Mouse (Mus musculus) CH12.LX (cell line): ENCODE data around the gene Gm20388. TPM values are rescaled to one million over a fixed set of nuclear protein-coding genes. Genes with fewer than 3 reads are reported as not detected.
A peak's percentile ranks its signal among the peaks of the same experiment; 100 is the strongest.

Experiments
- DNase-seq: peaks from one replicate; pipeline ENCODE4 v3.0.0-alpha.2; 2013; ENCODE audit errors: extremely low read depth
- H3K27ac ChIP-seq: 2 replicates; pipeline ENCODE4 v1.5.1; 2012; ENCODE audit warnings: low read depth, mild to moderate bottlenecking, control low read depth, moderate library complexity; ENCODE audit not compliant: insufficient read depth
- H3K27me3 ChIP-seq: replicated peaks from 2 replicates; pipeline ENCODE3; 2012; ENCODE audit warnings: inconsistent platforms
- H3K36me3 ChIP-seq, 2 experiments: replicated peaks in 1 of 2; 2 replicates each; pipeline versions ENCODE3 to v1.6.1; 2012; ENCODE audit warnings: inconsistent platforms in 1 of 2, low read length in 1 of 2, mild to moderate bottlenecking in 1 of 2, mixed read lengths in 1 of 2, moderate library complexity in 1 of 2; ENCODE audit not compliant: control insufficient read depth in 1 of 2, insufficient read depth in 1 of 2
- H3K4me1 ChIP-seq, 2 experiments: 2 replicates each; pipeline ENCODE4 v1.6.1; 2012; ENCODE audit warnings: inconsistent platforms in 1 of 2, moderate library complexity in 1 of 2; ENCODE audit not compliant: insufficient read depth in 2 of 2, control insufficient read depth in 1 of 2
- H3K4me2 ChIP-seq: 2 replicates; pipeline ENCODE4 v1.6.1; 2012; ENCODE audit warnings: low read depth, mild to moderate bottlenecking, control low read depth; ENCODE audit not compliant: poor library complexity, insufficient read depth, severe bottlenecking
- H3K4me3 ChIP-seq, 3 experiments: fragments of 150-350 bp in 1 of 3; sonication (generic) in 1 of 3; replicated peaks in 1 of 3; 2 replicates each; pipeline versions ENCODE3 to v1.5.1; 2011 to 2012; ENCODE audit warnings: low read depth in 2 of 3, low read length in 2 of 3, mild to moderate bottlenecking in 2 of 3, moderate library complexity in 2 of 3, control low read depth in 1 of 3, improper control_type of control experiment in 1 of 3, inconsistent platforms in 1 of 3, mixed read lengths in 1 of 3; ENCODE audit not compliant: poor library complexity in 1 of 3
- H3K79me2 ChIP-seq: replicated peaks from 2 replicates; pipeline ENCODE4 v1.6.1; 2012; ENCODE audit warnings: mild to moderate bottlenecking, moderate library complexity; ENCODE audit not compliant: control insufficient read depth, poor library complexity, insufficient read depth, severe bottlenecking; ENCODE audit errors: extremely low read depth
- H3K9ac ChIP-seq: 2 replicates; pipeline ENCODE4 v1.6.1; 2012; ENCODE audit warnings: low read depth, mild to moderate bottlenecking, control low read depth, moderate library complexity; ENCODE audit not compliant: insufficient read depth
- H3K9me3 ChIP-seq: replicated peaks from 2 replicates; pipeline ENCODE3; 2012; ENCODE audit warnings: low read length, inconsistent platforms, mixed read lengths
- BHLHE40 ChIP-seq: IDR thresholded peaks from 2 replicates; pipeline ENCODE4 v1.6.1; 2011; ENCODE audit warnings: mild to moderate bottlenecking, low read depth, low read length, improper control_type of control experiment
- CHD1 ChIP-seq: IDR thresholded peaks from 2 replicates; pipeline ENCODE4 v1.6.1; 2012; ENCODE audit warnings: low read depth, low read length, improper control_type of control experiment, inconsistent platforms
- CHD2 ChIP-seq: IDR thresholded peaks from 2 replicates; pipeline ENCODE4 v1.6.1; 2011; ENCODE audit warnings: low read length, improper control_type of control experiment
- CTCF ChIP-seq, 2 experiments: IDR thresholded peaks in 1 of 2; conservative IDR thresholded peaks in 1 of 2; 2 replicates each; pipeline ENCODE4 v1.5.1; 2011 to 2012; ENCODE audit warnings: low read depth in 2 of 2, low read length in 2 of 2, improper control_type of control experiment in 1 of 2, inconsistent platforms in 1 of 2, mild to moderate bottlenecking in 1 of 2, moderate library complexity in 1 of 2
- E2F4 ChIP-seq: IDR thresholded peaks from 2 replicates; pipeline ENCODE4 v1.6.1; 2011; ENCODE audit warnings: low read depth, low read length, improper control_type of control experiment; ENCODE audit not compliant: insufficient replicate concordance
- ELF1 ChIP-seq: IDR thresholded peaks from 2 replicates; pipeline ENCODE4 v1.6.1; 2014; ENCODE audit warnings: low read depth, mild to moderate bottlenecking, inconsistent platforms, low read length, improper control_type of control experiment
- EP300 ChIP-seq: IDR thresholded peaks from 2 replicates; pipeline ENCODE4 v1.6.1; 2011; ENCODE audit warnings: low read length, improper control_type of control experiment
- ETS1 ChIP-seq: conservative IDR thresholded peaks from 2 replicates; pipeline ENCODE4 v1.6.1; 2012; ENCODE audit warnings: low read depth, mild to moderate bottlenecking, inconsistent platforms, low read length, improper control_type of control experiment, moderate library complexity
- GABPA ChIP-seq: IDR thresholded peaks from 2 replicates; pipeline ENCODE4 v1.6.1; 2012; ENCODE audit warnings: low read depth, low read length, improper control_type of control experiment, inconsistent platforms; ENCODE audit not compliant: insufficient replicate concordance
- HCFC1 ChIP-seq: IDR thresholded peaks from 2 replicates; pipeline ENCODE4 v1.6.1; 2012; ENCODE audit warnings: low read depth, mild to moderate bottlenecking, inconsistent platforms, low read length, improper control_type of control experiment
- IRF4 ChIP-seq: IDR thresholded peaks from 2 replicates; pipeline ENCODE4 v1.6.1; 2014; ENCODE audit warnings: low read depth, mild to moderate bottlenecking, inconsistent platforms, low read length, improper control_type of control experiment
- JUN ChIP-seq: IDR thresholded peaks from 2 replicates; pipeline ENCODE4 v1.6.1; 2011; ENCODE audit warnings: low read depth, mild to moderate bottlenecking, low read length, improper control_type of control experiment, moderate library complexity; ENCODE audit not compliant: insufficient read depth
- JUND ChIP-seq: conservative IDR thresholded peaks from 2 replicates; pipeline ENCODE4 v1.6.1; 2011; ENCODE audit warnings: low read depth, low read length, improper control_type of control experiment
- KAT2A ChIP-seq: IDR thresholded peaks from 2 replicates; pipeline ENCODE4 v1.6.1; 2012; ENCODE audit warnings: low read length, improper control_type of control experiment, inconsistent platforms; ENCODE audit not compliant: insufficient replicate concordance
- MAFK ChIP-seq: IDR thresholded peaks from 2 replicates; pipeline ENCODE4 v1.6.1; 2011; ENCODE audit warnings: low read length, improper control_type of control experiment; ENCODE audit not compliant: insufficient replicate concordance
- MAX ChIP-seq: IDR thresholded peaks from 2 replicates; pipeline ENCODE4 v1.6.1; 2011; ENCODE audit warnings: low read length, improper control_type of control experiment
- MAZ ChIP-seq: IDR thresholded peaks from 2 replicates; pipeline ENCODE4 v1.6.1; 2012; ENCODE audit warnings: low read depth, mild to moderate bottlenecking, inconsistent platforms, low read length, improper control_type of control experiment, moderate library complexity
- MEF2A ChIP-seq: IDR thresholded peaks from 2 replicates; pipeline ENCODE4 v1.6.1; 2014; ENCODE audit warnings: low read depth, mild to moderate bottlenecking, inconsistent platforms, low read length, improper control_type of control experiment, borderline replicate concordance
- MXI1 ChIP-seq: IDR thresholded peaks from 2 replicates; pipeline ENCODE4 v1.6.1; 2011; ENCODE audit warnings: mild to moderate bottlenecking, low read depth, low read length, improper control_type of control experiment
- MYC ChIP-seq: IDR thresholded peaks from 2 replicates; pipeline ENCODE4 v1.6.1; 2011; ENCODE audit warnings: low read depth, mild to moderate bottlenecking, improper control_type of control experiment, low read length
- NELFE ChIP-seq: IDR thresholded peaks from 2 replicates; pipeline ENCODE4 v1.6.1; 2011; ENCODE audit warnings: low read depth, low read length, improper control_type of control experiment
- NRF1 ChIP-seq: IDR thresholded peaks from 2 replicates; pipeline ENCODE4 v1.6.1; 2014; ENCODE audit warnings: low read depth, mild to moderate bottlenecking, inconsistent platforms, low read length, improper control_type of control experiment, moderate library complexity
- PAX5 ChIP-seq: IDR thresholded peaks from 2 replicates; pipeline ENCODE4 v1.6.1; 2012; ENCODE audit warnings: low read length, inconsistent platforms, mixed read lengths
- POLR2A ChIP-seq: IDR thresholded peaks from 2 replicates; pipeline ENCODE4 v1.6.1; 2011; ENCODE audit warnings: low read depth, mild to moderate bottlenecking, improper control_type of control experiment, low read length
- POLR2AphosphoS2 ChIP-seq: IDR thresholded peaks from 2 replicates; pipeline ENCODE4 v1.6.1; 2011; ENCODE audit warnings: low read depth, low read length, improper control_type of control experiment
- RAD21 ChIP-seq: IDR thresholded peaks from 2 replicates; pipeline ENCODE4 v1.6.1; 2011; ENCODE audit warnings: low read depth, mild to moderate bottlenecking, low read length, improper control_type of control experiment, moderate library complexity
- RCOR1 ChIP-seq: conservative IDR thresholded peaks from 2 replicates; pipeline ENCODE4 v1.6.1; 2012; ENCODE audit warnings: low read depth, mild to moderate bottlenecking, inconsistent platforms, low read length, improper control_type of control experiment
- SIN3A ChIP-seq: IDR thresholded peaks from 2 replicates; pipeline ENCODE4 v1.6.1; 2012; ENCODE audit warnings: low read length, improper control_type of control experiment, inconsistent platforms
- SMC3 ChIP-seq: IDR thresholded peaks from 2 replicates; pipeline ENCODE4 v1.6.1; 2011; ENCODE audit warnings: low read depth, low read length, improper control_type of control experiment
- TBP ChIP-seq: conservative IDR thresholded peaks from 2 replicates; pipeline ENCODE4 v1.6.1; 2011; ENCODE audit warnings: low read depth, low read length, improper control_type of control experiment
- TCF12 ChIP-seq: IDR thresholded peaks from 2 replicates; pipeline ENCODE4 v1.6.1; 2014; ENCODE audit warnings: low read depth, mild to moderate bottlenecking, inconsistent platforms, low read length, improper control_type of control experiment
- UBTF ChIP-seq: IDR thresholded peaks from 2 replicates; pipeline ENCODE4 v1.6.1; 2012; ENCODE audit warnings: low read depth, mild to moderate bottlenecking, inconsistent platforms, low read length, improper control_type of control experiment, moderate library complexity
- USF1 ChIP-seq: IDR thresholded peaks from 2 replicates; pipeline ENCODE4 v1.6.1; 2014; ENCODE audit warnings: low read depth, mild to moderate bottlenecking, inconsistent platforms, low read length, improper control_type of control experiment
- USF2 ChIP-seq: conservative IDR thresholded peaks from 2 replicates; pipeline ENCODE4 v1.6.1; 2011; ENCODE audit warnings: low read depth, low read length, improper control_type of control experiment
- ZC3H11A ChIP-seq: IDR thresholded peaks from 2 replicates; pipeline ENCODE4 v1.6.1; 2012; ENCODE audit warnings: low read depth, mild to moderate bottlenecking, inconsistent platforms, low read length, improper control_type of control experiment
- ZKSCAN1 ChIP-seq: IDR thresholded peaks from 2 replicates; pipeline ENCODE4 v1.6.1; 2012; ENCODE audit warnings: low read depth, inconsistent platforms, low read length, improper control_type of control experiment, borderline replicate concordance
- ZMIZ1 ChIP-seq: IDR thresholded peaks from 2 replicates; pipeline ENCODE4 v1.6.1; 2012; ENCODE audit warnings: low read depth, mild to moderate bottlenecking, inconsistent platforms, low read length, improper control_type of control experiment
- ZNF384 ChIP-seq: IDR thresholded peaks from 2 replicates; pipeline ENCODE4 v1.6.1; 2012; ENCODE audit warnings: low read depth, low read length, improper control_type of control experiment, inconsistent platforms
- dilution Hi-C: fragments of 300-500 bp; cut with MboI; formaldehyde crosslinking; loops from 2 replicates; pipeline ENCODE4 v1.14.3; 2020; ENCODE audit warnings: low sequenced_read_pairs; ENCODE audit not compliant: extremely low pct_unique_long_range_greater_than_20kb, extremely low pct_ligation_motif_present
- in situ Hi-C: fragments of 300-500 bp; cut with MboI; formaldehyde crosslinking; loops from 3 replicates; pipeline ENCODE4 v1.14.3; 2019; ENCODE audit warnings: low sequenced_read_pairs, low pct_ligation_motif_present, low pct_unique_long_range_greater_than_20kb, mixed read lengths
- polyA plus RNA-seq: library from polyadenylated mRNA; unstranded; fragments of >175 nt; gene quantifications from 2 replicates; pipeline ENCODE4 v1.2.1, GENCODE M21; 2012; ENCODE audit warnings: low read depth; ENCODE audit not compliant: insufficient read length
- total RNA-seq, 2 experiments: library from RNA; depleted of rRNA; stranded (reverse); fragments of 300-350 nt in 1 of 2; fragments of >200 nt in 1 of 2; gene quantifications; 2 replicates each; pipeline ENCODE4 v1.2.3; 2012 to 2014

Gm20388 gene
- total and polyA plus RNA-seq, 3 experiments, result 14.8 to 26.3 (median 22.2) TPM

DNA sequence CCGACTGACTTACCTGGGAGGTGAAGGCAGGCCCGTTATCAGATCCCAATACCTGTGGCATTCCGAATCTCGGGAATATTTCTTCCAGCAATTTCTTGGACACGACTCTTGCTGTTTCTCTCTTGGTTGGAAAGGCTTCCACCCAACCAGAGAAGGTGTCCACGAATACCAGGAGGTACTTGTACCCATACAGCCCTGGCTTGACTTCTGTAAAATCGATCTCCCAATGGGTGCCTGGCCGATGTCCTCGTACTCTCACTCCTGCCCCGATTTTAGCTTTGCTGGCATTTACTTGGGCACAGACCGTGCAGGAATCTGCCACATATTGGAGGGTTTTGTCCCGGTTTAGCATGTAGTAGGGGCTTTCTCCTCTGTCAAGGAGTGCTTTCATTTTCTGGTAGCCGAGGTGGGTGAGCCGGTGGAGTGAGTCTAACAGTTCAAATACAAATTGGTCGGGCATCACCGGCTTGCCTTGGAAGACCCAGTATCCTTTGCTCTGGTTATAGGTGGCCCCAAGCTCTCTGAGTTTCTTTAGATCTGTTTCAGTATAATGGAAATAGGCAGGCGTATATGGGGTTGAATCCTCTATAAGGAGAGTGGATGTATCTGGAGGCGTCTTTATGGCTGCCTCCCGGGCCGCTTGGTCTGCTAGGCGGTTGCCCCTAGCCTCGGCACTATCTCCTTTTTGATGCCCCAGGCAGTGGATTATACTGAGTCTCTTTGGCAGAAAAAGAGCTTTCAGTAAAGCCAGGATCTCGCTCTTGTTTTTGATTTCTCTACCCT lies 3518.5 kb downstream of the Gm20388 start:
- Histone ChIP-seq H3K27ac (peak overlapping the region; percentile 94), H3K9ac (peak overlapping the region; percentile 56), H3K79me2 (peaks cover 28% of the 10 kb centered on the region), H3K4me2 (no peak overlapping the region), H3K27me3 (no peaks in the 10 kb centered on the region), H3K36me3 (peaks cover 40 to 47% of the 10 kb centered on the region in 2 experiments), H3K9me3 (peaks cover 58% of the 10 kb centered on the region), H3K4me3 (peak overlapping the region; percentile 53 to 66 (median 58)), H3K4me1 (no peaks in the 10 kb centered on the region)
- in situ Hi-C loops (no loop called here), dilution Hi-C loops (no loop called here)
- DNase-seq, result peak; percentile 49
- TF ChIP-seq NRF1, result no peak; the same call in 1 of the 2 replicates
- TF ChIP-seq ETS1, result 0 out of 2 replicates have a peak, but pooled peaks have one; percentile 3
- TF ChIP-seq CHD1, result no peak; the same call in 1 of the 2 replicates
- no peak for TF ChIP-seq RAD21
- TF ChIP-seq MYC, result no peak
- TF ChIP-seq CTCF (conservative IDR thresholded peaks at IDR 0.05 in 1 of 2, IDR thresholded peaks at IDR 0.05 in 1 of 2; ENCODE audit: low read depth in 2 of 2, low read length in 2 of 2), result no peak
- TF ChIP-seq NELFE, result no peak
- no peak for TF ChIP-seq JUN
- no peak for TF ChIP-seq MAX
- TF ChIP-seq POLR2A, result peak; percentile 74
- no peak for TF ChIP-seq MAFK
- TF ChIP-seq TBP, result 0 out of 2 replicates have a peak, but pooled peaks have one; percentile 30
- TF ChIP-seq HCFC1, result no peak; the same call in 1 of the 2 replicates
- no peak for TF ChIP-seq ZNF384
- TF ChIP-seq SMC3, result peak; percentile 9; the same call in 1 of the 2 replicates
- peak; percentile 42; the same call in 1 of the 2 replicates for TF ChIP-seq UBTF
- no peak for TF ChIP-seq PAX5
- peak; percentile 86 for TF ChIP-seq POLR2AphosphoS2
- TF ChIP-seq GABPA, result no peak
- TF ChIP-seq ELF1, result no peak
- no peak for TF ChIP-seq ZC3H11A
- TF ChIP-seq ZKSCAN1, result no peak; the same call in 1 of the 2 replicates
- TF ChIP-seq SIN3A, result peak; percentile 5; the same call in 1 of the 2 replicates
- no peak for TF ChIP-seq KAT2A
- TF ChIP-seq MXI1, result no peak; the same call in none of the 2 replicates
- peak; percentile 5; the same call in 1 of the 2 replicates for TF ChIP-seq BHLHE40
- no peak for TF ChIP-seq MAZ
- TF ChIP-seq USF1, result no peak
- no peak for TF ChIP-seq EP300
- TF ChIP-seq MEF2A, result no peak
- TF ChIP-seq JUND, result no peak
- TF ChIP-seq TCF12, result no peak
- TF ChIP-seq IRF4, result no peak; the same call in none of the 2 replicates
- no peak for TF ChIP-seq E2F4
- TF ChIP-seq CHD2, result peak; percentile 61
- no peak; the same call in 1 of the 2 replicates for TF ChIP-seq USF2
- no peak; the same call in none of the 2 replicates for TF ChIP-seq ZMIZ1
- TF ChIP-seq RCOR1, result peak; percentile 78
